Mouse (Mus musculus) kidney, adult 11 months (tissue): ENCODE data around the gene Mob1a.
A peak's percentile ranks its signal among the peaks of the same experiment; 100 is the strongest.

ENCODE experiments used
- DNase-seq: peaks from one replicate; pipeline ENCODE4 v3.0.0; 2022

Gene Mob1a

DNA sequence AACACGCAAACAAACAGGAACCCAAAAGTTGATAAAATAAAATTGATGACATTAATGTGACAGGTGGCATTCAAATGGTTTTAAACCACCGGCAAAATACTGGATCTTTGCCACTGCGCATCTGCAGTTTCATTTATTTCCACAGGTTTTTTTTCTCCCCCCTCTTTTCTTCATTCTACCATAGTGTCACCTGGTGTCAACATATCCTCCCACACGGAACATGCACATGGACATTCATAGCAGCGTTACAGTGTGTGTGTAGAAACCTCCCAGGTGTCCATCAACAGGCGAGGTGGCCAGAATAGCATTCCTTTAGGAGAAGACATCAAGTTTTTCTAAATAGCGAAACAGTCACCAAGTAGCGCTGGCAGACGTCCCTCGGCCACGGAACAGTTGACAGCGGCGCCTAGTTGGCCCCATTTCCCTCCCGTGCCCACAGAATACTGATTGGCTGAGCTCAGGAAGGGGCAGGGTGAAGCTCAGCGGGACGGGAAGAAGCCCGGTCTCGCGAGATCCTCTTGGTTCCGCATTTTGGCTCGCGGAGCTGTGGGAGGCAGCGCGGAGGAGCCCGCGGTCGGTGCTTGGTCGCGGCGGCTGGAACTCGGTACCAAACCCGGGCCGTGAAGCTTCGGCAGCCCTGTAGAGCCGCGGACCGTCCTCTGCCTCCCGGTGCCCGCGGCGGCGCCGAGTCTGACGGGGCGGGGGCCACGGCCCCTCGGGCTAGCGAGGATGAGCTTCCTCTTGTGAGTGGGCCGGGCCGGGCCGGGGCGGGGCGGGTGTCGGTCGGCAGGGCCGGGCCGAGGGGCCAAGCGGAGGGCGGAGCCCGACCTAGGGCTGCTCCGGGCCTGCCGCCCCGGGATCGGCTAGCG lies at the start of gene Mob1a, which contains the start of gene Mthfd2:
Mob1a (plus strand) TSS at position 492 of the 869 bp plus-strand sequence.
Mthfd2 (minus strand) TSS at position 384 of the 869 bp plus-strand sequence.
- peak; percentile 96 for DNase-seq

DNA sequence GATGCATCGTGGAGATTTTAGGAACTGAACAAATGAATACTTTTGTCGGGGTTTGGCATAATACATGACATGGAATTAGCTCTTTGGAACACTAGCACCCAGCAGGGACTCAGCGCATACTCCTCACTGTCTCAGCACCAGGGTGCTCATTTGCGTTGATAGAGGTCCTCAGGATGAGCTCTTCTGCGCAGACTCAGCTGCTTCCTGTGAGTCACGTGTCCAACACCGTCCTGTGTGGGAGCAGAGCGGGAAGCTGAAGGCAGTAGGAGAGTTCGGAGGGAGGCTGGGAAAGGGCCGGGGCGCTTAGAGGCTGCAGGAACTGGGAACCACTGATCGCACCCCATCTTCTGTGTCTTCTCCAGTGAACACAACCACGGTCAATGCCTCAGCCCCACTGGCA lies 48.7 kb upstream of the Mob1a start:
- DNase-seq = no peak

DNA sequence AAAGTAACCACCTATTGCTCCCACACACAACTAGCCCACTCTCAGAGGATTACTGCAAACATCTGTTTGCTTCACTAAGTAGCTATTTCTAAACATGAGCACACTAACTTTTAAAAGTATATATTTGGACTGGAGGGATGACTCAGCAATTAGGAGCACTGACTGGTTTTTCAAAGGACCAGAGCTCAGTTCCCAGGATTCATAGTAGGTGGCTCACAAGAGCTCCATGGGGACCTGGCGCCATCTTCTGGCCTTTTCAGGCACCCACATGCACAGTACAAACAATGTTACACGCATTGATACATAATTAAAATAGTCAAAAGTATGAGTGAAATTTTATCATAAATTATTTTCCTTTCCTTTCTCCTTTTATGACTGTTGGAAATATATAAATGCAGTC lies 46.9 kb upstream of the Mob1a start:
- DNase-seq = no peak

DNA sequence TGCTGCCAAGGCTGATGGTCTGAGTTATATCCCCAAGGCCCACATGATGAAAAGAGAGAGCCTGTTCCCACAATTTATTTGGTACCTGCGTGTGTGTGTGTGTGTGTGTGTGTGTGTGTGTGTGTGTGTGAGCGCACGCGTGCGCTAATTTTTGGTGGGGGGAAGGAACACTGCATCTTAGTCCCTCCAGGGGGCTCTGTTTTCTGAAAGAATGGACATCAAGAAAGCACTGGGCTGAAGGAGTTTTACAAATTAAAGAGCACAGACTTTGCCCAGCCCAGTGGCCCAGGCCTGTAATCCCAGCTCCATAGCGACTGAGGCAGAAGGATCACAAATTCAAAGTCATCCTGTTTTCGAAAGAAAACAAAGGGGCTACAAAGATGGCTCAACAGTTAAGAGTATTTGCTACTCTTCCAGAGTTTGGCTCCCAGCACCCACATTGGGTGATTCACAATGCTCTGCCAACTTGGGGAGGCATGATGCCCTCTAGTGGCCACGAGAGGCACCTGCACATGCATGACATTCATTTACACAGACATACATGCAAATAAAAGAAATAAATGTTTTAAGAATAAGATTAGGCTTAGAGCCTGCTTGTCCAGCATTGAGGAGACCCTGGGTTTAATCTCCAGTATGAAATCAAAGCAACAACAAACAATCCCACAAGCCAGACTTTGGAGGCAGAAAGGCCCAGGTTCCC lies 45.4 kb upstream of the Mob1a start:
- no peak for DNase-seq

DNA sequence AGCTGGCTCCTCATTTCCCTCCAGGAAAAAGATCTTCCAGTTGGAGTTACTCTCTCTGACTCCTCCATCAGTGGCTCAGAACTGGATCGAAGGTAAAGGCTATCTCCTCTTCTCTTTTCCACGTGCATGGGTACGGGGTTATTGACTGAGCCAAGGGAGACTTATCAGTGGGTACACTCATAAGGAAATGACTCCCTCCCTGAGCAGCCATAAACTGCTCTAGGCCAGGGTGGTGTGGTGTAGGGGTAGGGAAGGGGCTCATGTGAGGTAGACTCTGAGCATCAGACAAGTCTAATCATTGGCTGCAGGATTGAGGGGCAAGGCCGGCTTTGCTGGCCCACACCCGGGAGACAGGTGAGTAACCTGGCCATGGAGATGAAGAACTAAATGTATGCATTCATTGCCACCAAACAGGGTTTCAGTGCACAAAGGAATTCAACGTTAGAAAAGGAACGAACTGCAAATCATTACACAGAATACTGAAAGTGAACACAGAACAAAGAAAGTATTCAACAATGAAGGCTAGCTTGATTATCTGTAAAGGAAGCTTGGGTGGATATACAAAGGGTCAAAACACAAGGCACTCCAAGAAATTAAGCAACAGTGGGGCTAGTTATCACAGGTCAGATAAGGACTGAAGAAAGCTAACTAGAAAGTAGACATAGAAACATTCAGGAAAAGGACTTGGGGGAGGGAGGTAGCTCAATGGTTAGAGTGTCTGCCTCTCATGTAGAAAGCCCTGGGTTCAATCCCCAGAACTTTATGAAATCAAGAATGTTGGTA lies 25.2 kb upstream of the Mob1a start:
- DNase-seq = no peak

DNA sequence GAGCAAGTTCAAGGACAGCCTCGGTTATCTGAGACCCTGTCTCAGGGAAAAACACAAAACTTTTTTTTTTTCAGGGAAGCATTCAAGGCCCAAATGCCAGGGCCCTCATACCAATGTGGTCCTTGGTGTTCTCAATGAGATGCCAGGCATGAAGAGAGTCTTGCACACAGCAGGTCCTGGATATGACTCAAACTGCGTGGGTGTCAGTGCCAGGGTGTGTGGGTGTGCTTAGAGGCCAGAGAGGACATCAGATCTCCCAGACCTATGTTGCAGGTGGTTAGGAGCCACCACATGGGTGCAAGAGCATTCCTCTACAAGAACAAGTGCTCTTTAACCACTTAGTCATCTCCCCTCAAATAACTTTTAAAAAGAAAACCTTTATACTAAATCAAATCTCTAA lies 24.5 kb upstream of the Mob1a start:
- no peak for DNase-seq

DNA sequence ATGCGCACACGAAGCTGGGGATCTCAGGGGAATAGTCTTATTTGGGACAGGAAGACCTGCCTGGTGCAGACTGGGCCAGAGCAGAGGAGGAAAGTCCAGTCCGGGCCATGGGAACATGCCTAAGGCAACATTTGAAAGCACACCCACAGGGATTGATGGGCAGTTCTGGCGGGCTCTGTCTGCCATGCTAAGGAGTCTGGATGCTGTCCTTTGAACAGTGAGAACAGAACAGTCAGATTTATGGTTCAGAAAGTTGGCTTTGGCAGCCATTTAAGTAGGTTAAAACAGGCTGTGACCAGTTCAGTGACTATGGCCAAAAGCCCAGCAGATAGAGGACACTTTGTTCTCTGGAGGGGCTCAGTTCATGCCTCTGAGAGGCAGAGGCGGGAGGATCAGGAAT lies 23.6 kb upstream of the Mob1a start:
- peak; percentile 15 for DNase-seq

DNA sequence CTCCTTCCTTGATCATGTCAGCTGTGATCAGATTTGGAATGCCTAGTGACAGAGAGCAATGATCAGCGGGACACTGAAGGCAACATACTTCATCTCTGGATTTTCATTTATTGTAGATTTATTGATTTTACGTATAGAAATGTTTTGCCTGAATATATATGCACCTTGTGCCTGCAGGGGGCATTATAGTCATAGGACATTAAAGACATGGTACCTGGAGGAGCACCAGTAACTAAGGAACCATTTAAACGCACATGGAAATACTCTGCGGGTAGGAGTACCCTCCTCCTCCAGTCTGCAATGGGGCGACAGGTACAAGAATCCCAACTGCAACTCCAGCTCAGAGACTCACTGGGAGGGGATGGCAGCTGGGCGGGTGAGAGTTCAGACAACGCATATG lies 16.8 kb upstream of the Mob1a start:
- no peak for DNase-seq

DNA sequence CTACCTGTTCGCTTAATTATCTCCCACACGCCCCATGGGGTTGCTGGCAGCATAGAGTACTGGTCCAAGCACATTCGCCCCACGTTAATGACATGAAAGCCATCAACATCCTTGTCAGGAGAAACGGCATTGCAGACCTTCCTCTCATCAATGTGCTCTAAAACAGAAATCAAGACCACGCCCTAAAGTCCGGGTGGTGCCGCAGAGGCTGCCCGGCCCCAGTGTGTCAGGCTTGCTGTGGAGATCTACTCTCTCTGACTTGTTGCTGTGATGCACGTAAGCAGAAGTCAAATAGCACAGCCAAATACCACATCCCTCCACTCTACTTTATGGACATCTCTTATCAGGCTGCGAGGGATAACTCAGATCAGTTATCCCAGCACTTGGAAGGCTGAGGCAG lies 14.6 kb upstream of the Mob1a start:
- no peak for DNase-seq

DNA sequence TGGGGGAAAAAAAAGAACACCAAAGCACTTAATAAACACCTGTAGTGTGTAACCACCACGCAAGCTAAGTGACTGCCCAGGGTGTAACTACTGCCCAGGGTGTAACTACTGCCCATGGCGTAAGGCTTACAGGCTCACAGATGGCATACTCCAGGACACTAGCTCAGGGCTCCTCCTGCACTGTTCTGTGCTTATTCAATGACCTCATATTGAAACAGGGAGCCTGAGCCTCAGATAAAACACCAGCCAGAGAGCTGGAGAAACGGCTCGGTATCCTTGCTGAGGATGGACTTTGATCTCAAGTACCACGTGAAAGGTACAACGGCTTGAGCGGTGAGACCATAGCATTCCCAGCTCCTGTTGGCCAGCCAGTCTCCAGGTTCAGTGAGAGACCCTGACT lies 13.8 kb upstream of the Mob1a start:
- DNase-seq = peak; percentile 20

DNA sequence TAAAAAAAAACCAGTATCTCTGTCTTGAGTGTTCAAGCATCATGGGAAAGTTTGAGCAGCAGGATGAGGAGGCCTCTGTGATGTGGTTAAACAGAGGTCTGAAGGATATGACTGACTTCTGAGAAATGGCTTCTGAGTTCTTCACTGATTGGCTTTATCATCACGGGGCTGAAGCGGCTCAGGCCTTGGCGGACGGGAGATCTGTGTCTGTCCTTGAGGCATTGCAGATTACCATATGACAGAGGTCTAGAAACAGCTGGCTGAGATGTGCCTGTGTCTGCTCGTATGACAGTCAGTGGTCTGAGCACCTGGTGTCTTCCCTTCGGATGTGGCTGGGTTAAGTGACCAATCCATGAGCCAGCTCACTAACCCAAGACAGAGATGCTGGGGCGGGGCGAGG lies 13.3 kb upstream of the Mob1a start:
- no peak for DNase-seq

DNA sequence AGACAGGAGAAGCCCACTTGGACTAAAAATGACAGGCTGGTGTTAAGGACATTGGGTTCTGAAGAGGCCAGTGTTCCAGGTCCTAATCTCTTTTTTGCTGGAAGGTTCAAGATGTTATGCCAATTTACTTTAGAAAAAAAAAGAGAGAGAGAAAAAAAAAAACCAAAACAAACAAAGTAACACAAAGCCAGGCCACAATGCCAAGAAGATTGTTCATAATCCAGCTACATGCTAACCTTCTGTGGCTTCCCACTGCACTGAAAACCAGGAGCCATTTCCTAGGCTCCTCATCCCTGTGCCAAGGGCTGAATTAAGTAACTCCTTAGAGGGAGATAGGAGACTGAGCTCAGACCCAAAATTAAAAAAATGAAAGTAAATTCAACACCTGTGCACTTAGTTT lies 10.5 kb upstream of the Mob1a start:
- DNase-seq = no peak

DNA sequence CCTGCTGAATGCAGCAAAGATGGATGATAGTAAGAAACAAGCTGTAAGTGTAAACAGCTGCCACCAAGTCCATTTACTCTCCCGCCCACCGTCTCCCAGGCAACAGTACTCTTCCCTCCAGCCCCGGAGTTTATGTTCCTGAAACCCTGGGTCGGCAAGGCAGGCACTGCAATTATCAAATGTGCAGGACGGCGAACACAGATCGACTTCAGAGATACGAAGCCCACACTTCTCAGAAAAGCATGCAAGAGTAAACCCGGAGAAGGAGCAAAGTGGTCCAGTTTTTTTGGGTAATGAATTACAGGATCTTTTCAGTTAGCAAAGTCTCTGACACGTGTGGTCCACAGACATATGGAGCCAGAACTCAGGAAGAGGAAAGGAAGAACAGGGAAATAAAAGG lies 9.8 kb upstream of the Mob1a start:
- DNase-seq = no peak

DNA sequence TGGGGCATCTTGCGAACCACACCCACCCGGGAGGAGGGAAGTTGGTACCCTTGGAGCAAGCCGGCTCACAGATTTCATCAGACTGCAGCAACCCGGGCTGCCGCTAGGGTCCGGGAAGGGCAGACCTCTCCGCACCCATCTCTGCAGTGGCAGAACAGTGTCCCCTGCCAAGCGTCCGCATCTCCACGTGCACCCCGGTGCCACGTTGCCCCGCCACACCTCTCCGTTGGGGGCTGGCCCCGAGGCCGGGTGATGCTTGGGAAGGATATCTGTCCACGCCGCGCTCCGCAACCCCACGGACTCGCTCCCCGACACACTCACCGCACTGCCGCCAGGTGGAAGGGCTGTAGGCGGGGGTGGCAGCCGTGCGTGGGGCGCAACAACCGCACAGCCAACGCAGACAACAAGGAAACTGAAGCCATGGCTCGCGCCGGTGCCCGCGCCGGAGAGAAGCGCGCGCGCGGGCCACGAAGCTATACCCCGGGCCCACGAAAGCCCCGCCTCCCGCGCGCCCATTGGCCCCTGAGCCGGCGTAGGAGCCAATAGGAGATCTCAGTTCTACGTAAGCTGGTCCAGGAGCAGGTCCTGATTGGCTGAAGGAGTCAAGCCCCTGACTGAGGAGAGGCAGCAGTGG lies 8.6 kb upstream of the Mob1a start:
- peak; percentile 90 for DNase-seq

DNA sequence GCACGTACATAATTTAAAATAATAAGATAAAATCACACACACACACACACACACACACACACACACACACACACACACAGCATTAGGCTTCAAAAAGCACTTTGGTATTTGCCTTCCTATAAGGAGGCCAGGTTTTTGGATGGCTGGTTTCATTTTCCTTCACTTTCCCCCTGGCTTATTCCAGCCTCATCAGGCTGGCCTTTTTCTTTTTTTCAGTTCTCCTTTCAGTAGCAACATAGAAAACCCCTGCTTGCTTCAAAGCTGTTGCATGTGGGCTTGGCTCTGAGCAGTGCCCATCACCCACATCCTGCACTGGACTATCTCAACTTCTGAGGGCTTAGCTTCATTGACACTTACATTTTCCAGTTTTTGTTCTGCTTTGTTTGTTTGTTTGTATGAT lies 3.9 kb upstream of the Mob1a start:
- DNase-seq = no peak

DNA sequence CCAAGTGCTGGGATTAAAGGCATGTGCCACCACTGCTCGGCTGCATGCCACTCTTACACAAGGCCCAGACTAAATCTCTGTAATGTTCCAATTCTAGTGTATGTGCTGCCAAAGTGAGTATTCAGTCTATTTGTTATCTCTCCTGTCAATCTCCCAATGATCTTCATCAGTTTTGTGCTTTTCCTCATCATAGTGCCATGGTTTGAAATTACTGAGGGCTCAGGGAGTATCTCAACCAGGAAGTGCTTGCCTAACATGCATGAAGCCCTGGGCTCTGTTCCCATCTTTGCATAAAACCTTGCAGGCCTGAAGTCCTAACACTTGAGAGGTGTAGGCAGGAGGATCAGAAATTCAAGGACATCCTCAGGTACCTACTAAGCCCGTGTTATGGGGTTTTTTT lies 3.0 kb upstream of the Mob1a start:
- DNase-seq = no peak

DNA sequence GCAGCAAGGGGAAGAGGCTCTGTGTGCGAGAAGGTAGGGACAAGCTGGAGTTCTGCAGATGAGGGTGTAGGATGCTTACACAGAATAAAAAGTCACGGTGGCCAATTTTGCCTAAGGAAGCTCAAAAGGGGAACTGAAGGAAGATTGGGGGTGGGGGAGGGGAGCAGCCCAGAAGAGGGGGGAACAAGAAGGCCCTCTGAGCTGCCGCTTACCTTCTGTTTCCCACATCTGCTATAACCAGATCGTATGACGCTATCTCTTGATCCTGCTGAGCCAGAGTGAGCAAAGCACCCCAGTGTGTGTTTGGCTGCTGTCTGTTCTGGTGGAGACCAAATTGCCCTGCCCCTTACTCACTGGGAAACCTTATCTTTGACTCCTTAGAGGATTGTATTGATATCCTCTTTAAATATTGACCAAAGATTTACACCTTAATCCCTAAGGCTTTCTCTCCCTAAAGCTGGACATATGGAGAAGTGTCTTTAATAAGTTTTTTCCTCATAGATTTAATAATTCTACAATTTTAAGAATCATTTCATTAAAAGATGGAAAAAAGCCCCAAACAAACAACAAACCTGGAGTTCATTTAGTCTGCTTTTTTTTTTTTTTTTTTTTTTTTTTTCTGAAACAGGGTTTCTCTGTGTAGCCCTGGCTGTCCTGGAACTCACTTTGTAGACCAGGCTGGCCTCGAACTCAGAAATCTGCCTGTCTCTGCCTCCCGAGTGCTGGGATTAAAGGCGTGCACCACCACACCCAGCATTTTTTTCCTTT lies 2.0 kb upstream of the Mob1a start:
- DNase-seq = no peak

DNA sequence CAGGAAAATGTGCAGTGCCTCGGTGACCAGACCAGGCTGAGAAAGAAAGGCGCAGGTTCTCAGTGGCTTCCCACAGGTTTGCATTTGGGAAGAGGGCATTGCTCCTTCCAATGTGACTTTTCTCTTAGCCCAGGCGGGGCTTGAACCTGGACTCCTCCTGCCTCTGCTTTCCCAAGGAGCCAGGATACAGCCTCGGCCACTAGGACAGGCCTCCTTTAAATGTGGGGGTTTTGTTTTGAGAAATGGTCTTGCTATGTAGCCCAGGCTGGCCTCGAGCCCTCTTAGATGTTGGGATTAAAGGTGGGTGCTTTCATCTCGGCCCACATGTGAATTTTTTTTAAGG lies 549 bp downstream of the Mob1a start:
- no peak for DNase-seq

DNA sequence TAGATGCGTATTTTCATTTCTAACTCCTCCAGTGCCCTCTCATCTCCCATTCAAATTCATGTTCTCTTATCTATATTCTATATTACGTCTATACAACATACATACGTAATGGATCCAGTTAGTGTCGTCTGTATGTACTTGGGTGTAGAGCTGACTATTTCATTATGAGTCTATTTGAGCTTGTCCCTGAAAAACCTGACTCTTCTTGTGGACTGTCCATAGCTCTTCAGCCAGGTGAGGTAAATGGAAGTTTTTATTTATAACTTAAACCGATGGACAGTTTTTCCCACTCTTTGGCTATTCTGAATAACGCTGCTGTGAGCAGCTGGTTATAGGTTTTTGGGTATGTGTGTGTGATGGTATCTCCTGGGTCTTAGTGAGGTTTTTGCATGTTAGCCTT lies 945 bp downstream of the Mob1a start:
- DNase-seq = no peak

DNA sequence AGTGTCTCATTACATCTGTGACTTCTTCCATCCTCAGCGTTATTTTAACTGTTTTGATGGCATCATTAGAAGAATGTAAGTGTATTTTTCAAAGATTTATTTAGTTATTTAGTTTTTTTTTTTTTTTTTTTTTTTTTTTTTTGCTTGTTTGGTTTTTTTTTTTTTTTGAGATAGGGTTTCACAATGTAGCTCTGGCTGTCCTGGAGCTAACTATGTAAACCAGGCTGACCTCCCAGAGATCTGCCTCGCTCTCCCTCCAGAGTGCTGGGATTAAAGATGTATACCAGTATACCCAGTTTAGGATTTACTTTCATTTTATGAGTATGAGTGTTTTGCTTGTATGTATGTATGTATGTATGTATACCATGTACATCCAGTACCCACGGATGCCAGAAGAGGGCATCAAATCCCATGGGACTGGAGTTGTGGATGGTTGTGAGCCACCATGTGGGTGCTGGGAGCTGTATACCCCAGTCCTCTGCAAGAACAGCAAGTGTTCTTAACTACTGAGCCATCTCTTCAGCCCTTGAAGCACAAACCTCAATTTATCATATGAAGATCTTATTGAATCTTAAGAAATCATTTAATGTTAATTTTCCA lies 1.9 kb downstream of the Mob1a start:
- DNase-seq = no peak

DNA sequence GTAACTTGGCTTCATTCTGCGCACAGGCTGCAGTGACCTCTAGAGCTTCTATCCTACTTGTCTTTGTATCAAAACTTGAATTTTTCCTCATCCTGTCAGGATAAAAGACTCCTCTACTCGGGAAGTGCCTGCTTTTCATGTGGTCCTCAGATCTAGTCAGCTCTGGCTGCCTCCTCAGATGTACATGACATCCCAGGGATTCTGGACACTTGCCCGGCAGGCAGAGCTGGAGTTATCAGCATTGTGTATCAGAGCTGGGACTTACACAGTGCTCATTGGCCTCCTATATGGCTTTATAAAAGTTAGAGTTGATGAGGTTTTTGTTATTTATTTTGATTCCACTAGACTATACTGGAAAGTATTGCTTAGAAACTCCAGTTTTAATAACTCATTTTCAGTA lies 15.6 kb downstream of the Mob1a start:
- no peak for DNase-seq

DNA sequence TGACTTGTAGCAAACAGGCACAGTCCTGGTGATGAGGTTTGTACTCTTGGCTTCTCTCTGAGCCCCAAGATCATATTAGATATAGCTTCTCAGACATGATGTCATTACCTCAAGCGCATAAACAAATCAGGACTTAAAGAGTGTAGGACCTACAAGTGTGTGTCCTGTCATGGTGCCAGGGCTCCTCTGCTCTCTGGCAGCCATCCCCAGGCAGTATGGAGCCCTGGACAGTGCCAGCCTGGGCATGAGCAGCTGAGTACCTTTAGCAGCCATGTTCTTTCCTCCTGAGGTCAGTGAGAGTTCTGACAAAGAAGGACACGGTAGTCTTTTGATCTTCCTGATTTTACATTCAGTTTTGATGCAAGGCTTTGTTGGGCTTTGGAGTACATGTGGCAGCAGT lies 17.1 kb downstream of the Mob1a start:
- no peak for DNase-seq
